Mouse (Mus musculus): ENCODE results near the gene Atf7ip. TPM values are rescaled to one million over a fixed set of nuclear protein-coding genes. Genes with fewer than 3 reads are reported as not detected.

Atf7ip gene
- polyA plus RNA-seq, 2 experiments, result 35.7 to 38.4 TPM

- no peak overlapping the region for H3K27ac ChIP-seq (replicated peaks; ENCODE audit: low read depth, low read length)
- 76% methylated on average over 10 of the region's 10 CpGs for WGBS
- no peak overlapping the region for H3K4me2 ChIP-seq (replicated peaks; ENCODE audit: low read depth, low read length, severe bottlenecking)
- ATAC-seq (ENCODE audit: low FRiP score, low read depth) (no peak), DNase-seq (ENCODE audit: low spot score) (no peak)
- no peaks in the 10 kb centered on the region for H3K27me3 ChIP-seq (ENCODE audit: control insufficient read depth, insufficient read depth, low read length)
- TF ChIP-seq POLR2A (IDR thresholded peaks at IDR 0.05; ENCODE audit: borderline replicate concordance, extremely low read depth, insufficient read depth, insufficient read length), result no peak
- H3K4me1 ChIP-seq (ENCODE audit: control insufficient read depth, insufficient read depth, low read length), result no peaks in the 10 kb centered on the region
- no peaks in the 10 kb centered on the region for H3K9me3 ChIP-seq (ENCODE audit: control insufficient read depth, low read length)
- H3K36me3 ChIP-seq (ENCODE audit: control insufficient read depth, insufficient read depth, low read length), result no peaks in the 10 kb centered on the region
- H3K4me3 ChIP-seq (replicated peaks; ENCODE audit: low read length), result no peak overlapping the region
- H3K9ac ChIP-seq (ENCODE audit: low read depth, low read length, severe bottlenecking), result no peak overlapping the region
These were observed 6.5 kb upstream of the Atf7ip start for GRCm38 (mm10) chr6:136499292-136499977.

- WGBS, result 71% methylated on average over 3 of the region's 3 CpGs
- ATAC-seq (ENCODE audit: low FRiP score, low read depth), result no peak
These were observed 2.7 kb downstream of the Atf7ip start for GRCm38 (mm10) chr6:136508652-136509051.

DNA sequence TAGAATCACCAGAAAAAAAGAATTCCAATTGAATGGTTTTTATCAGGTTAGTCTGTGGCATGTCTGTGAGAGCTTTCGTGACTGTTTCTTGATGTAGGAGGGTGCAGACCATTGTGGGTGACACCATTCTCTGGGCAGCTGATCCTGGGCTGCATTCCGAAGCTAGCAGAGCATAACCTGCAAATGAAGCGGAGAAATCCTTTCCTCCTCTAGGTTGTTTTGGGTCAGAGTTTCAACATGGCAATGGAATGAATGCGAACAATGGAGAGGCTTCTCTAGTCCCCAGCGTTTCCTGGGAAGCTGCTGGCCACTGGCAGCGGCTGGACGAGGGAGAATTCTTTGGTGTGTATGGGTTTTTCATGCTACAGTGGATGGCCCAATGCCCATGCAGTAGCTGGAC lies 5.0 kb downstream of the Atf7ip start:
- 82% methylated on average over 7 of the region's 7 CpGs for WGBS
- H3K4me2 ChIP-seq (replicated peaks; ENCODE audit: low read depth, low read length, severe bottlenecking), result no peak overlapping the region
- ATAC-seq (ENCODE audit: low FRiP score, low read depth) (no peak), DNase-seq (ENCODE audit: low spot score) (no peak)
- H3K9ac ChIP-seq (ENCODE audit: low read depth, low read length, severe bottlenecking), result no peak overlapping the region
- H3K27me3 ChIP-seq (ENCODE audit: control insufficient read depth, insufficient read depth, low read length), result no peaks in the 10 kb centered on the region
- H3K27ac ChIP-seq (replicated peaks; ENCODE audit: low read depth, low read length), result no peak overlapping the region
- H3K4me3 ChIP-seq (replicated peaks; ENCODE audit: low read length), result no peak overlapping the region
- H3K9me3 ChIP-seq (ENCODE audit: control insufficient read depth, low read length), result peaks cover 7% of the 10 kb centered on the region; the same call in 1 of the 2 replicates
- no peak for TF ChIP-seq POLR2A (IDR thresholded peaks at IDR 0.05; ENCODE audit: borderline replicate concordance, extremely low read depth, insufficient read depth, insufficient read length)
- H3K4me1 ChIP-seq (ENCODE audit: control insufficient read depth, insufficient read depth, low read length), result no peaks in the 10 kb centered on the region
- H3K36me3 ChIP-seq (ENCODE audit: control insufficient read depth, insufficient read depth, low read length), result no peaks in the 10 kb centered on the region

More at GRCm38 (mm10) chr6:136508652-136509051, 2.7 kb downstream of the Atf7ip start:
- Histone ChIP-seq H3K36me3 (ENCODE audit: control insufficient read depth, insufficient read depth, low read length) (no peaks in the 10 kb centered on the region), H3K27me3 (ENCODE audit: control insufficient read depth, insufficient read depth, low read length) (no peaks in the 10 kb centered on the region), H3K4me3 (replicated peaks; ENCODE audit: low read length) (no peak overlapping the region), H3K9me3 (ENCODE audit: control insufficient read depth, low read length) (no peaks in the 10 kb centered on the region; the same call in 1 of the 2 replicates), H3K4me2 (replicated peaks; ENCODE audit: low read depth, low read length, severe bottlenecking) (no peak overlapping the region), H3K27ac (replicated peaks; ENCODE audit: low read depth, low read length) (no peak overlapping the region), H3K9ac (ENCODE audit: low read depth, low read length, severe bottlenecking) (no peak overlapping the region), H3K4me1 (ENCODE audit: control insufficient read depth, insufficient read depth, low read length) (no peaks in the 10 kb centered on the region)
- no peak for DNase-seq (ENCODE audit: low spot score)
- no peak for TF ChIP-seq POLR2A (IDR thresholded peaks at IDR 0.05; ENCODE audit: borderline replicate concordance, extremely low read depth, insufficient read depth, insufficient read length)

DNA sequence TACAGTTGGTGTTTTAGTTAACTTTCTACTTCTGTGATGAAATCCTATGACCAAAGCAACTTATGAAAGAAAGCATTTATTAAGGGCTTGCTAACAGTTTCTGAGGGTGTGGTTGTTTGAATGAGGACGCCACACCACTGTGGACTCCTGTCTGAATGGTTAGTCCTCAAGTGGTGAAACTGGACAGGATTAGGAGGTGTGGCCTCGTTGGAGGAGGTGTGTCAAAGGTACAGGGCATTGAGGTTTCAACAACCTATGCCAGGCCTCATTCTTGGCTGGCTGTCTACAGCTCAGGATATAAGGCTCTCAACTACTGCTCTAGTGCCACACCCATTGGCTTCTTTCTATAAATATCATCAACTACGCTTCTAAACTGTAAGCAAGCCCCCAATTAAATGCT lies 6.4 kb downstream of the Atf7ip start:
- TF ChIP-seq POLR2A (IDR thresholded peaks at IDR 0.05; ENCODE audit: borderline replicate concordance, extremely low read depth, insufficient read depth, insufficient read length), result no peak
- Histone ChIP-seq H3K9me3 (ENCODE audit: control insufficient read depth, low read length) (peaks cover 7% of the 10 kb centered on the region; the same call in 1 of the 2 replicates), H3K36me3 (ENCODE audit: control insufficient read depth, insufficient read depth, low read length) (no peaks in the 10 kb centered on the region), H3K27ac (replicated peaks; ENCODE audit: low read depth, low read length) (no peak overlapping the region), H3K9ac (ENCODE audit: low read depth, low read length, severe bottlenecking) (no peak overlapping the region), H3K27me3 (ENCODE audit: control insufficient read depth, insufficient read depth, low read length) (no peaks in the 10 kb centered on the region), H3K4me2 (replicated peaks; ENCODE audit: low read depth, low read length, severe bottlenecking) (no peak overlapping the region), H3K4me3 (replicated peaks; ENCODE audit: low read length) (no peak overlapping the region), H3K4me1 (ENCODE audit: control insufficient read depth, insufficient read depth, low read length) (no peaks in the 10 kb centered on the region)
- 81% methylated on average over 3 of the region's 3 CpGs for WGBS
- DNase-seq (ENCODE audit: low spot score) (no peak), ATAC-seq (ENCODE audit: low FRiP score, low read depth) (no peak)

DNA sequence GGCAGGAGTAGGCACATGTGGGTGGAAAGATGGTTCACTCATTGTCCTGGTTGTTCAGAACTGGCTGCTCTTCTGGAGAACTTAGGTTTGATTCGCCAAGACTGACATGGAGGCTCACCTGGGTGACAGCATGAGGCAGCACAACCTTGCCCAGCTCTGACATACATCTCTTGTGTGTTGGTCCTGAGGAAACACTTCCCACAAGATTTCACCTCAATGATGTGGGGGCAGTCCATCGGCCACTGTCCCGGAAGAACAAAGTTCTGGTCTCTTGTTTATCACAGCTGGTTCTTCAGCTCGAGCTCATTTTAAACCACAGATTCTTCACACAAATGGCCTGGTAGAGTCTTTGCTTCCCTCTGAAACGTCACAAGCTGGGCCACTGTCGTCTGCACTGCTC lies 10.7 kb downstream of the Atf7ip start:
- ATAC-seq (ENCODE audit: low FRiP score, low read depth) (no peak), DNase-seq (ENCODE audit: low spot score) (no peak)
- no peak overlapping the region for H3K4me3 ChIP-seq (replicated peaks; ENCODE audit: low read length)
- 0 out of 2 replicates have a peak, but pooled peaks cover 2% of the 10 kb centered on the region for H3K4me1 ChIP-seq (ENCODE audit: control insufficient read depth, insufficient read depth, low read length)
- no peak overlapping the region for H3K27ac ChIP-seq (replicated peaks; ENCODE audit: low read depth, low read length)
- 0 out of 2 replicates have a peak, but pooled peaks cover 7% of the 10 kb centered on the region for H3K9me3 ChIP-seq (ENCODE audit: control insufficient read depth, low read length)
- no peaks in the 10 kb centered on the region for H3K27me3 ChIP-seq (ENCODE audit: control insufficient read depth, insufficient read depth, low read length)
- 94% methylated on average over 6 of the region's 6 CpGs for WGBS
- no peak for TF ChIP-seq POLR2A (IDR thresholded peaks at IDR 0.05; ENCODE audit: borderline replicate concordance, extremely low read depth, insufficient read depth, insufficient read length)
- no peak overlapping the region for H3K4me2 ChIP-seq (replicated peaks; ENCODE audit: low read depth, low read length, severe bottlenecking)
- H3K9ac ChIP-seq (ENCODE audit: low read depth, low read length, severe bottlenecking), result no peak overlapping the region
- no peaks in the 10 kb centered on the region for H3K36me3 ChIP-seq (ENCODE audit: control insufficient read depth, insufficient read depth, low read length)
